ENCODE assay signal across 25 mouse cellular contexts in genomic region chr7:46409204-46409789, GRCm38 (mm10). TPM values are rescaled to one million over a fixed set of nuclear protein-coding genes. Genes with fewer than 3 reads are reported as not detected.
DNase-seq lines count a peak whose midpoint lies in the region; ATAC-seq and TF ChIP-seq lines count a peak whose summit lies in the region.
"Had no signal": no experiment of that assay in that cellular context is flagged by ENCODE, and none has a peak within 500 bp of the region (broad histone marks: within the 10 kb centered on the region; RNA-seq: fewer than 3 reads in every experiment).

No protein-coding gene starts in this region.

- H3K4me1 ChIP-seq in cerebellum, adult 2 months (ENCODE audit: control insufficient read depth, insufficient read depth, low read length): peaks cover 85% of the 10 kb centered on the region
- no peaks in the 10 kb centered on the region for H3K4me1 ChIP-seq in kidney, postnatal 0 days (replicated peaks; ENCODE audit: insufficient read depth, low read length)
- H3K4me1 ChIP-seq in spleen, adult 2 months (ENCODE audit: control insufficient read depth, insufficient read depth, insufficient read length): peaks cover 11% of the 10 kb centered on the region; the same call in 1 of the 2 replicates
- H3K4me1 ChIP-seq in embryonic facial prominence, embryonic 10.5 days: 0 out of 2 replicates have a peak, but pooled peaks cover 6% of the 10 kb centered on the region
- H3K4me1 ChIP-seq: neural tube, embryonic 12.5 days had no signal

- WGBS in cerebellum, adult 2 months: 6% methylated on average over 12 of the region's 12 CpGs
- 19% methylated on average over 12 of the region's 12 CpGs for WGBS in kidney, postnatal 0 days
- WGBS in spleen, adult 2 months: 11% methylated on average over 12 of the region's 12 CpGs
- WGBS in embryonic facial prominence, embryonic 10.5 days: 50% methylated on average over 12 of the region's 12 CpGs

- TF ChIP-seq POLR2A in cerebellum, adult 2 months (IDR thresholded peaks at IDR 0.05; ENCODE audit: borderline replicate concordance, insufficient read depth, low read length): no peak
- TF ChIP-seq POLR2A in spleen, adult 2 months (IDR thresholded peaks at IDR 0.05; ENCODE audit: low read depth, low read length): no peak

- H3K4me2 ChIP-seq in kidney, postnatal 0 days (ENCODE audit: low read length): no peak overlapping the region
- H3K4me2 ChIP-seq: hindbrain, embryonic 12.5 days; midbrain, embryonic 13.5 days; neural tube, embryonic 12.5 days had no signal

- peak; percentile 53 for ATAC-seq in kidney, postnatal 0 days (replicated peaks; ENCODE audit: low FRiP score, low read depth)
- peak; percentile 57 for ATAC-seq in common myeloid progenitor, adult 5-6 weeks (replicated peaks; ENCODE audit: low read depth, poor library complexity, severe bottlenecking)
- ATAC-seq: CD4-positive, CD25-positive, alpha-beta regulatory T cell, adult 4 months; midbrain, embryonic 13.5 days had no signal

- no peak for TF ChIP-seq CTCF in cerebellum, adult 2 months (IDR thresholded peaks at IDR 0.05; ENCODE audit: borderline replicate concordance, insufficient read depth, low read depth, low read length)
- TF ChIP-seq CTCF in kidney, postnatal 0 days (IDR thresholded peaks at IDR 0.05; ENCODE audit: low read depth): no peak
- no peak for TF ChIP-seq CTCF in spleen, adult 2 months (IDR thresholded peaks at IDR 0.05; ENCODE audit: extremely low read depth, insufficient read depth, insufficient read length, insufficient replicate concordance)

- H3K9me3 ChIP-seq in kidney, postnatal 0 days (replicated peaks; ENCODE audit: low read length): no peaks in the 10 kb centered on the region
- no peaks in the 10 kb centered on the region for H3K9me3 ChIP-seq in embryonic facial prominence, embryonic 10.5 days
- H3K9me3 ChIP-seq: hindbrain, embryonic 12.5 days; midbrain, embryonic 13.5 days; neural tube, embryonic 12.5 days had no signal

- DNase-seq in cerebellum, adult 2 months: no peak
- no peak for DNase-seq in cerebellum, postnatal 25 days
- peak; percentile 39 for DNase-seq in kidney, postnatal 0 days (ENCODE audit: low spot score)
- DNase-seq in kidney, adult 11 months: no peak
- DNase-seq in spleen, adult 2 months (ENCODE audit: low read depth in 1 of 2, low spot score in 2 of 2): peak; percentile 74 to 75
- DNase-seq in embryonic facial prominence, embryonic 10.5 days (ENCODE audit: low spot score): no peak
- no peak for DNase-seq in neural tube, embryonic 10.5 days (ENCODE audit: extremely low spot score, low spot score)
- DNase-seq: cerebellum, adult 18-20 months; right cerebral cortex, postnatal 4 days; thymus, postnatal 14 days had no signal

- H3K27ac ChIP-seq in cerebellum, adult 2 months (ENCODE audit: insufficient read depth, low read length): peak overlapping the region; percentile 73
- H3K27ac ChIP-seq in kidney, postnatal 0 days: no peak overlapping the region
- H3K27ac ChIP-seq in spleen, adult 2 months (ENCODE audit: insufficient read depth, low read length): peak overlapping the region; percentile 69
- H3K27ac ChIP-seq in embryonic facial prominence, embryonic 10.5 days (replicated peaks): no peak overlapping the region
- H3K27ac ChIP-seq: heart, adult 2 months; hindbrain, embryonic 12.5 days; left cerebral cortex, adult 2 months; liver, embryonic 14.5 days; midbrain, embryonic 13.5 days; neural tube, embryonic 12.5 days had no signal

- H3K27me3 ChIP-seq in cerebellum, adult 2 months (ENCODE audit: control insufficient read depth, insufficient read depth, low read length): no peaks in the 10 kb centered on the region
- no peaks in the 10 kb centered on the region for H3K27me3 ChIP-seq in kidney, postnatal 0 days (ENCODE audit: insufficient read depth, low read length)
- no peaks in the 10 kb centered on the region for H3K27me3 ChIP-seq in spleen, adult 2 months (ENCODE audit: control insufficient read depth, insufficient read depth, low read length)
- 0 out of 2 replicates have a peak, but pooled peaks cover 10% of the 10 kb centered on the region for H3K27me3 ChIP-seq in embryonic facial prominence, embryonic 10.5 days (replicated peaks; ENCODE audit: low read depth, poor library complexity, severe bottlenecking)
- H3K27me3 ChIP-seq: midbrain, embryonic 13.5 days had no signal

- no peak overlapping the region for H3K9ac ChIP-seq in kidney, postnatal 0 days (ENCODE audit: low read depth, low read length)
- H3K9ac ChIP-seq: hindbrain, embryonic 12.5 days; liver, embryonic 14.5 days; midbrain, embryonic 13.5 days; neural tube, embryonic 12.5 days had no signal

- H3K4me3 ChIP-seq in cerebellum, adult 2 months (replicated peaks; ENCODE audit: insufficient read depth, low read depth, low read length): peak overlapping the region; percentile 4
- H3K4me3 ChIP-seq in kidney, postnatal 0 days (replicated peaks; ENCODE audit: low read depth, low read length): no peak overlapping the region
- H3K4me3 ChIP-seq in spleen, adult 2 months (ENCODE audit: extremely low read depth, insufficient read depth, insufficient read length): no peak overlapping the region; the same call in 1 of the 2 replicates
- no peak overlapping the region for H3K4me3 ChIP-seq in embryonic facial prominence, embryonic 10.5 days
- H3K4me3 ChIP-seq: heart, adult 2 months; hindbrain, embryonic 12.5 days; left cerebral cortex, adult 2 months; midbrain, embryonic 13.5 days; neural tube, embryonic 12.5 days had no signal

- H3K36me3 ChIP-seq in kidney, postnatal 0 days (ENCODE audit: insufficient read depth, low read length): no peaks in the 10 kb centered on the region
- no peaks in the 10 kb centered on the region for H3K36me3 ChIP-seq in spleen, adult 2 months (ENCODE audit: control insufficient read depth, insufficient read depth, low read length)
- no peaks in the 10 kb centered on the region for H3K36me3 ChIP-seq in embryonic facial prominence, embryonic 10.5 days (replicated peaks)
- H3K36me3 ChIP-seq: hindbrain, embryonic 12.5 days; neural tube, embryonic 12.5 days had no signal

RNA-seq across cellular contexts. Expression of gene Kcnc1, which starts 13.0 kb away (rescaled TPM):
- polyA plus RNA-seq in cerebellum, adult 2 months (2012; rRNA removed): 325 and 338 TPM in 2 replicates
- polyA plus RNA-seq in kidney, postnatal 0 days (2015; fragmentation: Nextera tagmentation; extraction: Ambion mirVana): 0.03 and 0.08 TPM in 2 replicates
- total RNA-seq in common myeloid progenitor, adult 5-6 weeks (2017): 1.1 and 1.2 TPM in 2 replicates
- polyA plus RNA-seq in spleen, adult 2 months (2012; rRNA removed): 1.2 and 1.4 TPM in 2 replicates
- polyA plus RNA-seq in embryonic facial prominence, embryonic 10.5 days (2016; fragmentation: Nextera tagmentation; extraction: Ambion mirVana): 0.58 and 0.69 TPM in 2 replicates
- polyA plus RNA-seq: heart, embryonic 14.5 days had no signal

RNA-seq across cellular contexts. Expression of gene Myod1, which starts 33.0 kb away (rescaled TPM):
- 0.08 TPM in 1 of 2 replicates, not detected in the other for polyA plus RNA-seq in cerebellum, adult 2 months (2012; rRNA removed)
- polyA plus RNA-seq in kidney, postnatal 0 days (2015; fragmentation: Nextera tagmentation; extraction: Ambion mirVana): not detected in 2 replicates
- not detected in 2 replicates for total RNA-seq in common myeloid progenitor, adult 5-6 weeks (2017)
- 0.06 and 0.13 TPM in 2 replicates for polyA plus RNA-seq in spleen, adult 2 months (2012; rRNA removed)
- polyA plus RNA-seq in embryonic facial prominence, embryonic 10.5 days (2016; fragmentation: Nextera tagmentation; extraction: Ambion mirVana): 0.62 and 2.0 TPM in 2 replicates
- total RNA-seq: adrenal gland, adult 18-20 months; ES-E14; heart, adult 2 months; heart, postnatal 25 days; layer of hippocampus, postnatal 10 days; megakaryocyte, adult 5-6 weeks had no signal
- polyA plus RNA-seq: CD4-positive, CD25-positive, alpha-beta regulatory T cell, adult 4 months; heart, adult 2 months; heart, embryonic 14.5 days; intestine, postnatal 0 days; midbrain, embryonic 13.5 days had no signal

Comparison
In these comparisons a context has a peak if more than half of its experiments do, and no peak if none do; other contexts are left out.
1. DNase-seq: peak in kidney, postnatal 0 days (single experiment) and spleen, adult 2 months (2 of 2); none in cerebellum, adult 2 months (0 of 2), cerebellum, postnatal 25 days (0 of 2), kidney, adult 11 months (single experiment), embryonic facial prominence, embryonic 10.5 days (single experiment) and neural tube, embryonic 10.5 days (single experiment).
2. H3K27ac ChIP-seq: peak in cerebellum, adult 2 months (single experiment) and spleen, adult 2 months (single experiment); none in kidney, postnatal 0 days (single experiment) and embryonic facial prominence, embryonic 10.5 days (single experiment).
3. RNA of gene Kcnc1, which starts 13.0 kb away (polyA plus RNA-seq): 325 to 338 TPM in cerebellum, adult 2 months; 1.2 to 1.4 TPM in spleen, adult 2 months, 0.58 to 0.69 TPM in embryonic facial prominence, embryonic 10.5 days and 0.03 to 0.08 TPM in kidney, postnatal 0 days; every median in the first group is over 100 times any median in the second.